Mouse (Mus musculus) ZHBTc4 (cell line): ENCODE measurements around the gene Gadl1.

ENCODE experiments used
- DNase-seq: peaks from one replicate; pipeline ENCODE4 v3.0.0-alpha.2; 2011; ENCODE audit warnings: low read depth, low spot score

The Gadl1 gene

DNA sequence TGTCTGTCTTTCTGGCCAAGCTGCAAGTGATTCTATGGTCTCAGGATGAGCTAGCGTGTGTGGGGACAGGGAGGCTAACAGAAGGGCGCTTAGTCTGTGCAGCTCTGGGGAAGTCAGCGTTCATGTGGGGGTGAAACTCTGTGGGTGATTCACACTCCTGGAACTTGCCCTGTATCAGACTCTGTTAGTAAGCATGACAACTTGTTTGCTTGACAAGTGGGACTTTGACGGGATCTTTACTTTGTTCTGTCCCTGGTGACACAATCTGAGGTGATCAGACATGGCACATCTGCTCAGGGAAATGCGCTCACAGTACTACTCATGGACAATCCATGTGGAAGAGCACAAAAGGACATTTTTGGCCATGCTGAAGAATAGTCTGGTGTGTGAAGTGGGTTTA, 178.0 kb downstream of the Gadl1 start:
- no peak for DNase-seq

DNA sequence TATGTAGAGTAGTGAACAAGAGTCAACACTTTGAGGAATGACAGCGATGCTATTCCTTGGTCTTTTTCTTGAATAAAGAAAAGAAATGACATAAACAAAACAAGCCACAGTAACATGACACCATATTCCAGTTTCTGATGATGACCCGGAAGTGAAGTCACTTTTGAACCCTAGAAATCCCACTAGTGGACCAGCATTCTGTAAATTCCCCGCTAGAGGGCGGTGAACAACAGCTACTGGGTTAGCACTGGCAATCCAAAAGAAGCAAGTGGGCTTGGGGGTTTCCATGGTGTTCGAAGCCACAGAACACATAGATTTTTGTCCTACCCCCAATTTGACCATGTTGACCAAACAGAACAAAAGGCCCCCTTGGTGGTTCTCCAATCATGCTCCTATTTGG, 178.6 kb downstream of the Gadl1 start:
- peak; percentile 83 for DNase-seq

DNA sequence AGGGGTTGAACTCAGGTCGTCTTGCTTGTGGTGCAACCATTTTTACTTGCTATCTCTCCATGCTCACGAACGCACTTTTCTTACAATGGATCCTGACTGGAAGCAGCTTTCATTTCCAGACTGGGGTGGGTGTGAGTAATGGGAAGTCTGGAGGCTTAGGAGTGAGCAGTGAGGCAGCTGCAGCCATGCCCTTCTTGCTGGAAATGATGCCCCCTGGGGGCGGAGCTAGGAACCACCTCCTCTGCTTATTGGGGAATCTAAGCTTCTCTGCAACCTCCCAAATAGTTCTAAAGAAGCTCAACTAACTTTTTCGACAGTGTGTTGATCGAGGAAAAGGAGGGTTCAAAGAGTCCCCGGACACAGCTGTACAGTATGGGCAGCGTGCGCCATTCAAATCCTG, 179.7 kb downstream of the Gadl1 start:
- DNase-seq = peak; percentile 35

DNA sequence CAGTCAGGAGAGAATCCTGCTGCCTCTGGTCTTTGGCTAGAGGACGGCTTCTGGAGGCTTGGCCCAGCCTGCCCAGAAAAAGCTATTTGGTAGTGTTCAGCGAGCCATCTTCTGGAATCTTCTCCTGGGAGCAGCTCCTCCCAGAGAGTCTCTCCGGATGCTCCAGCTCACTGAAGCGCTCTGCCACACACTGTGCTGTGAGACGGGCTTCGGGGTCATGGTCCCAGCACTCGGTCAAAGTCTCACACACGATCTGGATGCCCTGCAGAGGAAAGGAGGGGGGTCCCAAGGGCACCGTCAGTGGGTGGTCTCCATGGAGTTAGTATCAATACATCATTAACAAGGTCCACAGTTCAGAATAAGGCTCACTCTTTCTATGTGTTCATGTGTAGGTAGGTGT, 181.0 kb downstream of the Gadl1 start:
- DNase-seq = no peak

DNA sequence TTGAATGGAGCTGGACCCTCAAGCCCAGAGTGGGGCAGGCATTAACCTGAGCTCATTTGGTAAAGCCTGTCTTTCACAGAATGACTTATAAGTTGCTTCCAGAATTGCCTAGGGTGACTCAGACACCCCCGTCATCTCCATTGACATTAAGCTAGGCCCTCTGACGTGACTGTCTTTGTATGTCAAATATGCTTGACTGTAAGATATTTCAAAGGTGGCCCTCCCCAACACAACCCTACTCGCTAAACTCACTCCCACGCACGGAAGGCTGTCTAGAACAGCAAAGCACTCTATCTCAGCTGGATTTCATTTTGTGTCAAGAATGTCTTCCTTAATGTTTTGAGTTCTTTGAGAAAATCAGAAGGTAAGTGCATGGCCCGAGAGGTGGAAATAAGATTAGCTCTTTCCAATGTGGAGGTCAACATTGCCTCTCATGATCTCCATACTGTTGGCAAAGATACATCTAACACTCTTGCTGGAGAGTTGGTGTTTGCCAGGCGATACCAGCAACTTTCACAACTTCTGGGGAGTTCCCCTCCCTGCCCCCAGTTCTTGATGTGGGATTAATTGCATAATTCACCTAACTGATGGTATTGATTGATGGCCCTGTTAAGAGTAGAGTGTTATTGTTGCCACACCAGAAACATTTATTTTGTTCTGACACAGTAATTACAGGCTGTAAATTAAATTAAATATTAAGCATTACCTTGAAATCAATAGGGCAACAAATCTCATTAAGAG, 182.0 kb downstream of the Gadl1 start:
- no peak for DNase-seq

DNA sequence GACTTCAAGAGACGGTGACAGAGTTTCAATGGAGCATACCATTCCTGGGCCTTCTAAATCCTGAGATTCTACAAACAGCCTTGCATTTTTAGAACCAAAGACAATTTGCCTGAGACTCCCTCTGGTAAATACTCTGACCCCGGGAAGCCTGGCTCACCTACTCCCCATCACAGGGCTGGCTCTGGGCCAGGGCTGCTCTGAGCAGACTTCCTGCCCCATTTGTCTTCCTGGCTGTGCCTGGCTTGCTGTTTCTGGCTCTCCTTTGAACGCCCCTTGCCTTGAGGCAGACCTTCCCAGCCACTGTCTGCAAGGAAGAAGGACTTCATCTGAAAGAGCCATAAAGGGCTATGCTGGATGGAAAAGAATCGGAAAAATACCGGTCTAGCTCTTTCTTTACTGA, 182.7 kb downstream of the Gadl1 start:
- no peak for DNase-seq

DNA sequence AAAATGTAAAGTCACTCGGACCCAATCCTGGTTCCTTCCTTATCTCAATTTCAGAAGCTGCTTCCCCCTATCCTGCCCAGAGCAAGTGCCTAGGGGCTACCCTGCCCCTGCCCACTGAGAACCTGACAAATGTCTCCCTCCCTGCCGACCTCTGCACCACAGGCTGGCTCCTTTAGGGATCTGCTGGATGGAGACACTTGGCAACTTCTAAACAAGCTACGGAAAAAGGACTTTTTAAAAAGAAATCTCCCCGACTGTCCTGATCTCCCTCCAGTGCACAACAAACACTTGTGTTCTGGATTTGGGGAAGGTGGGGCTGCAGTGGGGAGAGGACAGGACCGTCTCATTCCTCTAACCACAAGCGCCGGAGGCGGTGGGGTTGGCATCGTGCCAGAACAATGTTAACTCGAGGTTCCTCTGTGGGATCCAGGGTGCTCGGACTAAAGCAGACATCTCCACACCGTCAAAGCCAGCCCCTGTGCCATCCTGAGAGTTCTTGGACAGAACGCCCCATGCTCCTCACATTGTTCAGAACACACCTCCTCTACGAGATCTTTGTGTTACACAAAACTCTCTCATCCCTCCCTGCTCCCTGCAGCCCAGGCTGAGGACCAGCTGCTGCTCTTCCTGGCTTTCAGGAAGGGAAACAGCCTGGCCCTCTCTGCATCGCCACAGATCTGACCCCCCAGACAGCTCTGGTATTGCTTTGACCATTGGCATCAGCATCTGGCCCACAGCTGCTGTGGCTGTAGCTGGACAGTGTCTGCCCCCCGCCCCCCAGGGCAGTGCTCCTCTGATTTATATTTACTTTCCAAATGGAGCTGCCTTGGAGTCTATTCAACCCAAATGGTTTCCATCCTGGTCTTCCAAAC, 189.7 kb downstream of the Gadl1 start:
- DNase-seq = no peak

DNA sequence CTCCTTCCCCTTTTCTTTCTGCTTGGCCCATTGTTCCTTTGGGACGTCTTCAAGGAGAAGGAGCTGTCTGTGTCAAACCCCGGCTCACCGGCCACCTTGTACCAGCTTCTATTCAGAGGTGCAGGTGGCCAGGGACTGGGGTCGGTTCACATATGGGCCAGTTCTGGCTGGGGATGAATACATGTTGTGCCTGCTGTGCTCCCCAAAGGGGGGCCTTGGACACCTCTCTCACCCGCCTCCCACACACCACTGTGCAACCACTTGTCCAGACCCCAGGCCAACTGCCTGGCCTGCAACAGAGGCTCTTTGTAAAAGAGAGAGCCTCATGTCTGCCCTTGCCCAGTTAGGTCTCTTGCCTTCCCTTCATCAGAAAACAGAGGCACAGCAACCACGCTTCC, 190.3 kb downstream of the Gadl1 start:
- DNase-seq = no peak

DNA sequence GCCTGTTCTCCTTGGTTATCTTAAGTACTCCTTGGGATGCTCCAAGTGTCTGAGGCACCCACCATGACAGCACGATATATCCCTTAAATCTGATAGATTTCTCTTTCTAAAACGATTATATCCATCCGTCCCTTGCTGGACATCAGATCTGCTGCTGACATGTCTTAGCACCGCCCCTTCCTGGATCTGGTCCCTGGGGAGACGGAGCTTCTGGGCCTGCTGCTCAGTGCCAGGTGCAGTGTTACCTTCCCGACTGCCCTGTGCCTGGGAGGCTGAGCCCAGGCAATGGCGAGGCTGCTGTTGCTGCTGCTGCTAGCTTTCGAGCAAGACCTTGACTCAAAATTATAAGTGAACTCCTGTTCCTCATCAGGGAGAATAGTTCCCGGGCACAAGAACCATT, 190.8 kb downstream of the Gadl1 start:
- no peak for DNase-seq

DNA sequence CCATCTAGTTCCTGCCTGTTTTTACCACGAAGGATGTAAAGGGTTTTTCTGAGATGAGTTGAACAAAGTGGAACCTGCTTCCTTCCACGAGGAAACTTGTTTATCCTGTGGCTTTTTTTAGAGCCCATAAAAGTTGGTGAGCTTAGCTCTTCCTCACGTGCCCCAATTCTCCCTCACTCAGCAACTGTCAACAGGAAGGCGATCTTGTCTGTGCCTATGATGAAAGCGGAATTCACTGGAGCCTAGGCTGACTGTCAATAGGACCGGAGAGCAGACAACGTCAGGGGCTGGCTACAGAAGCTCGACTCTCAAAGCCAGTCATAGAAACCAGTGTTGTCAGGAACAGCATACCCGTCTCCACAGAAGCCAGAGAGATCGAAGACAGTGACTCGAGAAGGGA, 192.6 kb downstream of the Gadl1 start:
- DNase-seq = no peak

DNA sequence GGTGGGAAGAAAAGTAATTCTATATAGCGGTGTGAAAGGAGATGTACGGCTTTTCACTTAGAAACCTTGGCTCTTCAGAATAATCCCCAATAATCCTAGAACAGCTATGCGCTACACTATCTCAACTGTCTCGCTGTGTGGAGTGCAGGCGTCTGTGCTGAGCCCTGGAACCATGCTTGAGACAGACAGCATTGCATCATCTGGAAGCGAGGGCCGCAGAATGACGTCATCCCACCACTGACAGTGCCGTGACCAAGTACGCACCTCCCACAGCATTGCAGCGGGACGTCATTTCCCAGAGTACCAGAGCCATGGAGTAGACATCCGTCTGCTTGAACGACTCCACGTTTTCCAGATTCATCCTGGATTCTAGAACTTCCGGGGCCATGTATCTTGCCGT, 195.5 kb downstream of the Gadl1 start:
- no peak for DNase-seq

DNA sequence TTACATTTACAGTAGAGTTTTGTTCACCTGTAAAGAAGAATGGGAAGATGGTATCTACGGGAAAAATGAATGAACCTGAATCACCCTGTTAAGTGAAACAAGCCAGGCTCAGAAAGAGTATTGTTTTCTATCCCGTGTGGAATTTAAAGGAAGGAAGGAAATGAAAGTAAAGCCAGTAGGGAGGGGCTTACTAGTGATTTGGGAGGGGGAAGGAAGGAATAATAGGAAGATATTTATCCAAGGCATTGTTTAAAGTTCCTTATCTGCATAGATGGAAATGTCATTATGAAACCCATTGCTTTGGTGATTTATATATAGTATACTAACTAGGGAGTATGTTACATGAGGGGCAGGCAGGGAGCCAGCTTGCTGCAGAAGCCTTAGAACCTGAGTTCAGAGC, 199.5 kb downstream of the Gadl1 start:
- no peak for DNase-seq

DNA sequence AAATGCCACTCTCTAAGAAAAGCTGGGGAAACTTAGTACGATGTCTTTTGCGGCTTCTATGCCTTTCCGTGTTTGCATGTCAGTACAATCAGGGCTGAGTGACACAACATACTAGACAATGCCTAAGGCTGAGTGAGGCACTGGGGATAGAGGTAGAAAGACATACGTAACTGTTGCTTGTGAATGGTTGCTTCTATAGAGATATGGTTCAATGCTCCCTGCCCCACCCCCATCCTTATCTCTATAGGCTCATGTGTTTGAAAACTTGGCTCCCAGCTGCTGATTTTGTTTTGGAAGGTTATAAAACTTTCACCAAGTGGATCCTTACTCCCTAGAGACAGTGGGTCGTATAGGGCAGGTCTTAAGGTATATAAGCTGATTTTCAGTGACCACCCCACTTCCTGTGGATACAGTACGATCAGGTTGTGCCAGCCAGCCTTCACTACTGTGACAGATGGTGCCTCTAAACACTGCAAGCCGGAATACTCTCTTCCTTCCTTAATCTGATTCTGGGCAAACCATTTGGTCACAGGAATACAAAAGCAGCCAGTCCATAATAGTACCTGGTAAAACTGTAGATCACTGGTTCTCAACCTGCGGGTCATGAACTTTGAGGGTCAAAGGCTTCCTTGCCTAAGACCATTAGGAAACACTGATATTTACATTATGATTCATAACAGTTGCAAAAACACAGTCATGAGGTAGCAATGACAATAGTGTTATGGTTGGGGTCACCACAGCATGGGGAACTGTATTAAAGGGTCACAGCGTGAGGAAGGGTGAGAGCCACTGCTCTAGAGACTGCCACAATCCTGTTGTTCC, 202.1 kb downstream of the Gadl1 start:
- DNase-seq = no peak

DNA sequence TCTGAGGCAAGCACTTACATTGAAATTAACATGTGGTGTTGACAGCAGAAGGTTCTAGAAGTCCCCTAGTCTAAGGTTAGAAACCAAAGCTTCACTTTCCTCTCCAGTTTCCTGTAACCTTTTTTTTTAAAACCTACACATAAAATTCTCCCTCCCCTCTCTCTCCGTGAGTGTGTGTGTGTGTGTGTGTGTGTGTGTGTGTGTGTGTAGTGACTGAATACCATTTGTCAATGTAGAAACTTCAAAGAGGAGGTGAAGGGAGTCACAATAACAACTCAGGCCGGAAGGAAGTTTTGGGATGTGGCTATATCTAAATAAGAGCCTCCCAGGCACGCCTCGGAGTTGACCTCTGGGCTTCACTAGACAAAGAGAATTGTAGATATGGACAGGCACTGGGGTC, 205.1 kb downstream of the Gadl1 start:
- DNase-seq = no peak

DNA sequence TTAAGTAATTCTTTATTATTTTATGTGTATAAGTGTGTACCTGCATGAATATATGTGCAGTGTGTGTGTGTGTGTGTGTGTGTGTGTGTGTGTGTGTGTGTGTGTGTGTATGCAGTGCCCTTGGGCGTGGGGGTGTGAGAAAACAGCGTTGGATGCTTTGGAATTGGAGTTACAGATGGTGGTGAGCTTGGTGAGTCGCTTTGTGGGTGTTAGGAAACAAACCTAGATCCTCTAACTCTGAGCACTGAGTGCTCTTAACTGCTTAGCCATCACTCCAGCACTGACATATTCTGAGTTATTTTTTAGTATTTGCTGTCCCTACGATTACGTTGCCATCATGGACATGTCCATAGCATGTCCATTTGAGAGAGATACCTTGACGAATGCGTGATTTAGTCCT, 206.6 kb downstream of the Gadl1 start:
- no peak for DNase-seq

DNA sequence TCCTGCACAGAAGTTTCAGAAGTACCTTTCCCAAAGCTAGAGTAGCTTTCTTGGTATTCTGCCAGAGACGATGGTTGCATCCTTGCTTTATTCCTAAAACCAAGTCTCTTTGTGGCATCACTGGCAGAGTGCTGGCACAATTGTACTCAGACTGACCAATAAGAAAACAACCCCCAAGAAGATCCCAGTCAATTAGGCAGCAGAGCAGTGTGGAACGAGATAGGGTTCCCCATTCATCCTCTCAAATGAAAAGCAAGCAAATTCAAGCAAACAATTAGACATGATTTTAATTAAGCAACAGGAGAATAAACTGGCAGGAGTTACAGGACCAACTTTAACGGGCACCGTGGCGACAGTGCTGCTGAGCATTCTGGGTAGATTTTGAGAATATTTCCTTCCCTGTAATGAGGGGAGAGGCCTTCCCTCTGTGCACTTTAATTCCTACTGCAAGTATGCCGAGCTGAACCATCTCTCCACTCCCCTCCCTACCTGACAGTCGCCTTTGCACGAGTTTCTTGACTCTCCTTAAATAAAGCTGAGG, 209.1 kb downstream of the Gadl1 start:
- no peak for DNase-seq

DNA sequence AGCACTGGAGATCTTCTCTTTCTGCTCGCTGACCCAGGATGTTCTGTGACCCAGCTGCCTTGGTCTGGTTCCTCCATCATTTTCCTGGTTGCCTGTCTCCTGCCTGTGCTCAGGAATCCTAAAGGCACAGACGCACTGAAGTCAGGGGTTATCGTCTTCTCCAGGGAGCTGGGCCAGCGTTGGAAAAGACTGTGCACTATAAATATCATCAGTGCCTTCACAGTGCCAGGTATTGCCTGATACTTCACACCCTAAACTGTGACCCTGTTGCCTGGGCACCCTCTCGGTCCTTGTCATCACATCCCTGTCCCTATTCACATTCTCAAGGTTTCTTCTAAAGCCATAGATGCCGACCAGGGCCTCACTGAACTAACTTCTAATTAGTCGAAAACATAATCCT, 210.7 kb downstream of the Gadl1 start:
- DNase-seq = no peak

DNA sequence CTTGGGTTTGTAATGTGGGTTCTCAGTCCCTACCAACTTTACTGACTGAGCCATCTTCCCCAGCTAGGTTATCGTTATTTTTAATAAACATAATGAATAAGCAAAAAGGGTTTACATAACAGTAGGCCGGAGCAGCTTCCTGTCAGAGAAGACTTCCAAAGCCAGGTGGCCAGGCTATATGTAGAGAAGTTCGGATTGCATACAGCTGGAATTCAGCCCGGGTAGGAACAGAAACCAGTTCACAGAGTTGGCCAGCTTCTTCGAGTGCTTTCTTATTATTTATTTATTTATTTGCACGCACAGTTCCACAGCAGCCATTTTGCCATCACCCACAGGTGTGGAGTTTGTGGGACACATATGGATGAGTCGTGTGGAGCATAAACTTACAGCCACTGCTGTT, 212.2 kb downstream of the Gadl1 start:
- no peak for DNase-seq

DNA sequence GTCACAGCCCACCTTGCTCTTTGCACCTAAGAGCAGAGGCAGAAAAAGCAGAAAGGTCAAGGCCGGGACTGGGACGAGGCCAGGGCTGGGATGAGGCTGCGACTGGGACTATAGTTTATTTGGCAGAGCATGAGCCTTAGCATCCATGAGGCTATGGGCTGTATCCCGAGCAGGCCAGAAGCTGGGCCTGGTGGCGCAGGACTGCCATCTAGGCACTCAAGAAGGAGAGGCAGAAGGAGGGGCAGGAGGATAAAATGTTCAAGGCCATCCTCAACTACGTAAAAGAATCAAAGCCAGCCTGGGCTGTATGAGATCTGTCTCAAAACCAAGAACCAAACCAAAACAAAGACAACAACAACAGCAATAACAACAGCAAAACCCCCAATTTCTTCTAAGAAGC, 213.3 kb downstream of the Gadl1 start:
- DNase-seq = peak; percentile 21

DNA sequence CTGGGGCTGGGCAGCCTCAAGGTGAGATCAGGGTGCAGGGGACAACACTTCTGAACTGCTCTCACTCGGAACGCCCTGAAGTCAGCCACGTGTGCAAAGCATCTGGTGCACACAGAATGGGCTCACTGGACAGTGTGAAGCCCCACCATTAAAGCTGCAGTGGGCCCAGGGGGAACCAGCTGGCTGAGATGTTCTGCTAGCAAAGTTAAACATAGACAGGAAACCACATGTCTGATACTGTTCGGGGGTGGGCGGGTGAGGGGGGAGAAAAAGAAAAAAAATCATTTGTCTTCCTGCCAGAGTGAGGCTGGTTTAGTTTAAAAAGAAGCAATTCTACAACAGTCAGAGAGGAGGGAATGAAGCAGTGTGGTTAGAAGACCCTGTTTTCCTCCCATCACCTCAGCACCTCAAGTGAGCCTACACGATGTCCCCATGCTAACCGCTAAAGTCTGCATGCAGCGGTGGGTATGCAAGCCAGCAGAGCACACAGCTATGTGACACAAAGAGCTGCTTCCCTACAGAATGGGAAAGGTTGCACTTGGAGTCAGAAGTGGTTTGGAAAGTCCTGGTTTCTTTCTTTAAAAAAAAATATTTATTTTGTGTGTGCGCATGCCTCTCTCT, 213.8 kb downstream of the Gadl1 start:
- no peak for DNase-seq
